Mouse (Mus musculus): Measurements from ENCODE around the gene Cd19.
A peak's percentile ranks its signal among the peaks of the same experiment; 100 is the strongest.

Gene Cd19

GRCm38 (mm10) chr7:126377278-126378158 is 37.2 kb downstream of the Cd19 start, which contains the start of gene Spns1:
Gene Spns1 (minus strand): TSS chr7:126377450.
- DNase-seq, result peak; percentile 95

DNA sequence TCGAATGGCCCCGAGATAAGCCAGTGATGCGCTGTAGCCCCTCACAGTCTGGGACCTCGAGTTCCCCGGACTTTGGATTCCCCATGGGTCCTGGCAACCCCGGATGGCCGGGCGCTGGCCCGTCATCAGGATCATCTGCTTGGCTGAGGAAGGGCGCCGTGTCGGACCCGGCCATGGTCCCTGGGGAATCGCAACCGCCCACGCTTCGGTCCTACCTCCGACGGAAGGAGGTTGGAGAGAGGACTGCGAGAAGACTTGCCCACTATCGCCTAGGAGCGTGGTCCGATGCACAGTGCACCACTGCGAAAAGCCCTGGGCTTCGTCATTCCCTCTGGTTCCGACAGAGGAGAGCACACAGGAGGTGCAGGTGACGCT is 37.8 kb downstream of the Cd19 start:
- DNase-seq, result peak; percentile 44

DNA sequence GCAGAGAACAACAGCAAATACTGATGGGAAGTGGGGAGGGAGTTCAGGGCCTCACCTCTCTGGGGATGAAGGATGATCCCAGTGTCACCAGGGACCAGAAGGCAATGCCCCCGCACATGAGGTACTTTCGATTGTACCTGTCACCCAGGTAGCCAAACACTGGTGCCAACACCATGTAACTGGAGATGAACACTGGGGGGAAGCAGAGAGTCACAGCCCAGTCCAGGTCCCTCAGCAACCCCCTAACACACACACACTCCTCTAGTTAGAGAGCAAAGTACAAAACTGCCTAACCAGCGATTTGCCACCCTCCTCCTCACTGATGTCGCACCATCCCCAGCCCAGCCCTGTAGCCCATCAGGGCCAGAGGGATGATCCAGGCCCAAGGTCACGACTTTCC is 39.7 kb downstream of the Cd19 start:
- no peak for DNase-seq

DNA sequence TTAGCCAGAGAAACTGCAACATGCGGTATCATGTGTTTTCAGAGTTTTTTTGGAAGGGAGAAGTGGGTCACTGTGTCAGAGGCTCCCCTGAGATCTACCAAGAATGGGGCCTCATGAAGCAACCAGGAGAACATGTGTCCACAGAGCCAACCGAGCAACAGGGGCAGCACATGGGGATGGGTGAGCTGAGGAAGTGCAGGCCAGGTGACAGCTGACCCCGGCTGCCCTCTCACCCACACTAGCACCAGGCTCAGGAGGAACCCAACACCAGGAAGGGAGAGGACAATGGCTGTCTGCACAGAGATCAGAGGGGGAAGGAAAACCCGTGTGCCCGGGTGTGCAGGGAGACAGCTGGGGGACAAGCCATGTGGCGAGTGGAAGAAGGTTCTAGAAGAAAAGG is 40.2 kb downstream of the Cd19 start:
- no peak for DNase-seq

- DNase-seq, result no peak
Observed at GRCm38 (mm10) chr7:126373007-126373406, 41.7 kb downstream of the Cd19 start.

GRCm38 (mm10) chr7:126369393-126369792 is 45.3 kb downstream of the Cd19 start, which contains the start of gene Lat:
Gene Lat (minus strand): TSS chr7:126369570.
- DNase-seq, result no peak

DNA sequence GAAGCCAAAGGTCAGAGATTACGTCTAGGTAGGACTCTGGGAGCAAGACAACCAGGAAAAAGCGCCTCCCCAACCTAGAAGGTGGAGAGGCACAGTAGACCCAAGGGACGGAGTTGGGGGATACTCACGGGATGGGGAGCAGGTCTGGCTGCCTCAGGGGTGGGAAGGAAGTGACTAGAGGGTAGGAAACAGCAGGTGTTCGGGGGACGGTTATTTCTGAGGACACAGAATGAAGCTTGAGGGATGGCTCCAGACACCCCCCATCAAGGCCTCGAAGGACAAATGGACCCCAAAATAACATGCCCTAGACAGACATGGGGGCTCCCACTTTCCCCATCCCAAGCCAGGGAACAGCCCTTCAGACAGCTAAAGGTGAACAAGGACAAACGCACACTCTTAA is 46.3 kb downstream of the Cd19 start:
- no peak for DNase-seq

GRCm38 (mm10) chr7:126367636-126368035 is 47.1 kb downstream of the Cd19 start:
- no peak for DNase-seq

DNA sequence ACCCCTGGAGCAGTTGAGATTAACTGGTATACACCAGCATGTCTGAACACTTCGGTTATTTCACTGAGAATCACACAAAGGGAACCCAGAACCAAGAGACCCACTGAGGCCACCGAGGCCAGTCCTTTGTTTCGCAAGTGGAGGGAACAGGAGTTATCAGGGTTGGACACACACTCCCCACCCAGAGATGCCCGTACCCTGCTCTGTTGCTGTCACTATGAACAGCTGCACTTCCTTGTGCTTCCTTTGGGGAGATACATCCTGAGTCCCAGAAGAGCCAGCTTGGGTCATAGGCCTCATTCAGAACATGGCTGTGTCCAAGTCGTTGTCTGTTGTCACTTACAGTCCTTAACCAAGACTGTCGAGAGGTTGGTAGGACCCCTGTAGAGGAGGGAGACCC is 51.7 kb downstream of the Cd19 start:
- DNase-seq, result no peak

GRCm38 (mm10) chr7:126359049-126359448 is 55.6 kb downstream of the Cd19 start:
- no peak for DNase-seq

All from cerebellum, adult 11 months (tissue).